Mouse (Mus musculus) kidney, adult 2 months (tissue): ENCODE results near the gene Rabl3.

Experiments used
- CTCF ChIP-seq: fragments of 200-500 bp; conservative IDR thresholded peaks from 2 replicates; pipeline ENCODE4 v1.5.1; 2011; ENCODE audit warnings: low read depth, mild to moderate bottlenecking, control low read depth, low read length, moderate library complexity, mixed read lengths; ENCODE audit not compliant: insufficient read depth, insufficient read length
- POLR2A ChIP-seq: fragments of 200-500 bp; IDR thresholded peaks from one replicate; pipeline ENCODE4 v1.6.1; 2011; ENCODE audit warnings: low read depth, low read length, control low read depth

- TF ChIP-seq POLR2A (no peak), CTCF (no peak)
Observed at GRCm38 (mm10) chr16:37579591-37579990, 39.9 kb downstream of the Rabl3 start.
